Mouse (Mus musculus) monocyte, adult 5-6 weeks (primary cell): ENCODE data around the gene Cmpk2. TPM values are rescaled to one million over a fixed set of nuclear protein-coding genes. Genes with fewer than 3 reads are reported as not detected.
"Not testable (repeated sequence)": the region's sequence is repeated elsewhere in the genome, so short reads cannot be mapped to it uniquely, and the experiment has no call there.

Experiments used
- ATAC-seq: fragments of 153-309, 156-312 bp; replicated peaks from 2 replicates; pipeline ENCODE4 v1.8.0; 2017; ENCODE audit warnings: mild to moderate bottlenecking; ENCODE audit not compliant: low TSS enrichment, insufficient number of reproducible peaks, severe bottlenecking, poor library complexity, low FRiP score
- total RNA-seq: library from RNA; stranded (forward); fragments of 200-1000, 200-491, 200-594 nt; gene quantifications from 3 replicates; pipeline ENCODE4 v1.2.3, GENCODE M21; 2017

The Cmpk2 gene
- 7.0 to 25.9 TPM (median 14.3 TPM) in 3 replicates for total RNA-seq

GRCm38 (mm10) chr12:26469098-26470041 lies at the start of gene Cmpk2:
TSS of gene Cmpk2 (plus strand) at chr12:26469204.
- ATAC-seq, result peak; percentile 87

- no peak for ATAC-seq
Measured at GRCm38 (mm10) chr12:26424841-26425240, 44.2 kb upstream of the Cmpk2 start.

GRCm38 (mm10) chr12:26428771-26429170 lies 40.2 kb upstream of the Cmpk2 start:
- ATAC-seq, result not testable (repeated sequence)

GRCm38 (mm10) chr12:26436334-26436733 lies 32.7 kb upstream of the Cmpk2 start:
- no peak for ATAC-seq

GRCm38 (mm10) chr12:26437950-26438349 lies 31.1 kb upstream of the Cmpk2 start:
- no peak for ATAC-seq

GRCm38 (mm10) chr12:26439366-26439765 lies 29.6 kb upstream of the Cmpk2 start:
- ATAC-seq, result no peak

- ATAC-seq, result no peak
Measured at GRCm38 (mm10) chr12:26444054-26444453, 24.9 kb upstream of the Cmpk2 start.

- no peak for ATAC-seq
Measured at GRCm38 (mm10) chr12:26444511-26444910, 24.5 kb upstream of the Cmpk2 start.

- no peak for ATAC-seq
Measured at GRCm38 (mm10) chr12:26446377-26447045, 22.5 kb upstream of the Cmpk2 start.

- no peak for ATAC-seq
Measured at GRCm38 (mm10) chr12:26449483-26449882, 19.5 kb upstream of the Cmpk2 start.

- no peak for ATAC-seq
Measured at GRCm38 (mm10) chr12:26451150-26451549, 17.9 kb upstream of the Cmpk2 start.

GRCm38 (mm10) chr12:26452951-26453350 lies 16.1 kb upstream of the Cmpk2 start:
- ATAC-seq, result no peak

- ATAC-seq, result no peak
Measured at GRCm38 (mm10) chr12:26454682-26455081, 14.3 kb upstream of the Cmpk2 start.

- ATAC-seq, result peak; percentile 57
Measured at GRCm38 (mm10) chr12:26456028-26456698, 12.8 kb upstream of the Cmpk2 start, which contains the start of gene Rsad2. TSS of gene Rsad2 (minus strand) at chr12:26456452.

GRCm38 (mm10) chr12:26460091-26460490 lies 8.9 kb upstream of the Cmpk2 start:
- ATAC-seq, result peak; percentile 90

GRCm38 (mm10) chr12:26465600-26465999 lies 3.4 kb upstream of the Cmpk2 start:
- no peak for ATAC-seq

GRCm38 (mm10) chr12:26470042-26470409 lies 1.0 kb downstream of the Cmpk2 start:
- no peak for ATAC-seq

GRCm38 (mm10) chr12:26471376-26471775 lies 2.4 kb downstream of the Cmpk2 start:
- ATAC-seq, result no peak

GRCm38 (mm10) chr12:26472770-26473481 lies 3.9 kb downstream of the Cmpk2 start:
- ATAC-seq, result no peak
